Mouse (Mus musculus) urinary bladder, adult 18-20 months (tissue): ENCODE measurements around the gene Zfp768.

ENCODE experiments used
- DNase-seq, 2 experiments: peaks; one replicate each; pipeline ENCODE4 v3.0.0; 2022; ENCODE audit warnings: low spot score in 2 of 2, mixed read lengths in 2 of 2

Zfp768 gene

DNA sequence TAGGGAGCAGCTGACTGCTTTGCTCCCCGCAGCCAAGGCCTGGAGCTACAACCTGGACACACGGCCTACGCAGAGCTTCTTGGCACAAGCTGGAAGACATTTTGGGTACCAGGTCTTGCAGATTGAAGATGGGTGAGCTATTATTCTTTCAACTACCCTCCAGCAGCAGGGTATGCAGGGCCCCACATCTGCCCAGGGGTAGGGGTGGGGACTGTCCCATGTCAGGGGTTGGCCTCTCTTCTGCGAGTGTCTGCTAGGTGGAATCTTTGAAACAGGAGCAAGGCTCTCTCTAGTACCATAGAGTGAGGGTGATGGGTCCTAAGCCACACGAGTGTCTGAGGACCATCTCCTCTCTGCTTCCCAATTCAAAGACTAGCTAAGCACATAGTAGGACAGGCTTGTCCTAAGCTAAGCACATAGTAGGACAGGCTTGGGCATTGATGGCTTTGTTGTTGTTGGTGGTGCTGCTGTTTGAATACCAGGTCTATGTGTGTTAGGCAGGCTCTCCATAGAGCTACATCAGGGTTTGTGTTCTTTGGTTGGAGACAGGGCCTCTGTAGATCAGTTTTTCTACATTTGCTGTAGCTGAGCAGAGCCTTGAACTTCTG is 47.7 kb downstream of the Zfp768 start:
- no peak for DNase-seq

DNA sequence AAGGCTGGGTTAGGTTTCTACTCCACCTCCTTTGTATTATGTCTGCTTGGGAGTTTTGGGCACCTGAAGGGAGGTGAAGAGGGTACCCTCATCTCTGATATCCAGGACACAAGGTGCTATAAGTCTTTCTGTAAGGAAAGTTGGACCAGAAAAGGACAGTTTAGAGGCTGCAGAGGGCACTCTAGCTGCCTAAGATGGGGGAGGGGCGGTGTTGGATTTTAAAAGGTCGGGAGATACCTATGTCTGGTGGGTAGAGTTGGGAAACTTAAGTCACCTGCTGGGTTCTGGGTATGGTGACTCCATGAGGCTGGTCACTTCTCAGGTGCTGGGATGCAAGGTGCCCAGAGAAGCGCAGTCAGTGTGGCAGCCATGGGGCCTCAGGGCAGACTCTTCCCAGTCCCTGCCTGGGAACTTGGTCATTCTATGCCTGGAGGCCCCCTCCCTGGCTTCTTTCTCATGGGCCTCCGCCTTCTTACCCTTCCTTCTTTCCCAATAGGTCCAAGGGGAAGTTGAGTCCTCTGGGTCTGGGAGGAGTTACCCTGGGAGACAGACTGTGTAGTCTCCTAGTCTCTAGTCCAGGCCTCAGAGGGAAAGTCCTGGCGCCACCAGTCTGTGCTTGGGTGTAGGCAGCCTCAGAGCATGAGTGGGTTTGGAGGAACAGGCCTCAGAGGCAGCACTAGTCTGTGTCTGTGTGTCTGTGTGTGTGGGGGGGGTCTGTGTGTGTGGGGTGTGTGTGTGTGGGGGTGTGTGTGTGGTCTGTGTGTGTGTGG is 48.4 kb downstream of the Zfp768 start:
- DNase-seq = no peak

DNA sequence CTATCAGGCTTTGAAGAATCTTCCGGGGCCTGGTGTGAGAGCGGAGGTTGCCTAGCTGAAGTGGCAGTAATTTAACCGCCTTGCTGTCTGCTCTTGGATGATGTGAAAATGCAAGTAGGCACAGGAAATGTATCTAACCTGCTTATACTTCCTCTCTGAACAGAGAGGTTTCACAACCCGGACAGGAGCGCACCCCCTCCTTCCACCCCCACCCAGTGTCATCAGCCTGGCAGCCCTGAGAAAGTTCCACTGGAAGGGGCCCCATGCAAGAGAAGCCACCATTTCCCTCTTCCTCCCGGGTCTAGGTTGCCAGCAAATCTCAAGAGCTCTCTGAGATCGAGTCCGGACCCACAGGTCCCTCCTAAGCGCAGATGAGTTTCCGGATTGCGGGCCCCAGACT is 49.3 kb downstream of the Zfp768 start, which contains the start of gene Itgal:
Itgal (plus strand) TSS at position 163 of the 400 bp plus-strand sequence.
- DNase-seq = no peak
